Mouse (Mus musculus): ENCODE results near the gene Nyap1. TPM values are rescaled to one million over a fixed set of nuclear protein-coding genes. Genes with fewer than 3 reads are reported as not detected.

The Nyap1 gene
- total RNA-seq, 2 experiments from 2014 or later, result 78.5 to 83.4 TPM

Other genes starting within 250 kb of the Nyap1 start
- 10 to 100 TPM; 28.0 to 35.2 TPM for gene Pop7, start 239.1 kb downstream of the Nyap1 start, total RNA-seq (2021)
- gene Gigyf1, start 223.1 kb downstream of the Nyap1 start, total RNA-seq (2021), result 10 to 100 TPM; 40.0 to 44.3 TPM
- not detected for gene Epo, start 208.4 kb downstream of the Nyap1 start, total RNA-seq (2021)
- gene Gnb2, start 208.1 kb downstream of the Nyap1 start, total RNA-seq (2021), result 100 to 1,000 TPM; 777 to 806 TPM
- gene Actl6b, start 188.1 kb downstream of the Nyap1 start, total RNA-seq (2021), result 100 to 1,000 TPM; 126 to 139 TPM
- 10 to 100 TPM; 12.8 to 14.2 TPM for gene Tfr2, start 171.8 kb downstream of the Nyap1 start, total RNA-seq (2021)
- gene Mospd3, start 140.5 kb downstream of the Nyap1 start, total RNA-seq (2021), result 10 to 100 TPM; 32.7 to 33.5 TPM
- gene Pcolce, start 127.8 kb downstream of the Nyap1 start, total RNA-seq (2021), result 10 to 100 TPM; 12.9 to 14.6 TPM
- under 1 TPM in 1 of 2 experiments, not detected in 1; 0.15 TPM for gene Fbxo24, start 112.6 kb downstream of the Nyap1 start, total RNA-seq (2021)
- gene Lrch4, start 112.5 kb downstream of the Nyap1 start, total RNA-seq (2021), result 10 to 100 TPM in 1 of 2 experiments, 1 to 10 TPM in 1; 7.1 to 13.7 TPM
- gene Gm20605, start 112.4 kb downstream of the Nyap1 start, total RNA-seq (2021), result 10 to 100 TPM in 1 of 2 experiments, 1 to 10 TPM in 1; 8.8 to 10.6 TPM
- gene Sap25, start 100.3 kb downstream of the Nyap1 start, total RNA-seq (2021), result 1 to 10 TPM; 1.7 to 4.7 TPM
- gene Irs3, start 95.9 kb downstream of the Nyap1 start, total RNA-seq (2021), result under 1 TPM in 1 of 2 experiments, not detected in 1; 0.27 TPM
- gene Agfg2, start 56.9 kb downstream of the Nyap1 start, total RNA-seq (2021), result 10 to 100 TPM; 38.7 to 40.8 TPM
- 100 to 1,000 TPM; 169 to 181 TPM for gene Tsc22d4, start 4.1 kb upstream of the Nyap1 start, total RNA-seq (2021)
- 10 to 100 TPM; 26.0 to 29.2 TPM for gene Ppp1r35, start 37.2 kb upstream of the Nyap1 start, total RNA-seq (2021)
- gene Mepce, start 46.0 kb upstream of the Nyap1 start, total RNA-seq (2021), result 10 to 100 TPM; 29.2 to 30.2 TPM
- 1 to 10 TPM; 4.4 to 7.4 TPM for gene Zcwpw1, start 46.2 kb upstream of the Nyap1 start, total RNA-seq (2021)
- gene Pilra, start 94.7 kb upstream of the Nyap1 start, total RNA-seq (2021), result under 1 TPM; 0.53 to 0.72 TPM
- not detected for gene Pilrb1, start 116.5 kb upstream of the Nyap1 start, total RNA-seq (2021)
- gene Pilrb2, start 130.2 kb upstream of the Nyap1 start, total RNA-seq (2021), result not detected
- under 1 TPM in 1 of 2 experiments, not detected in 1; 0.15 TPM for gene Cyp3a13, start 180.0 kb upstream of the Nyap1 start, total RNA-seq (2021)
- gene Gjc3, start 221.5 kb upstream of the Nyap1 start, total RNA-seq (2021), result 10 to 100 TPM; 12.4 to 14.7 TPM
- gene Azgp1, start 239.9 kb upstream of the Nyap1 start, total RNA-seq (2021), result not detected

Data from left cerebral cortex, postnatal 14 days (tissue).